Mouse (Mus musculus) embryo, embryonic 11 days (tissue): Measurements from ENCODE around the gene Auts2.

Experiments used
- DNase-seq: peaks from one replicate; pipeline ENCODE4 v3.0.0-alpha.2; 2015

The Auts2 gene

GRCm38 (mm10) chr5:132161338-132162205 is 381.6 kb downstream of the Auts2 start:
- peak; percentile 56 for DNase-seq

DNA sequence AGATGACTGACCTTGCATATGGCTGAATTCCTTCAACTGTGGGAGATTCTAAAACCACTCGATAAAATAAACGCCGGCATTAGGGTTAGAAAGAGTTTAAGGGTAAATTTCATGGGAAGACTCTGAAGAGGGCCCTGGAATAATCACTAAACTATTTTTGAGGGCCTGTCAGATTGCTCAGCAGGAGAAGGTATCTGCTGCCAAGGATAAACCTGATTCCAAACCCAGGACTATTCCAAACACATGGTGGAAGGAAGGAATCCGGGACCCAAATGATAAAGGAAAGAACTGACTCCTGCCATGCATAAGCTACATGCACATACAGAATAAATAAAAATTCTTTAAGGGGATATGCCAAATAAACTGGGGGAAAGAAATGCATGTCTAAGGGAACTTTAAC is 399.0 kb downstream of the Auts2 start:
- DNase-seq: no peak

DNA sequence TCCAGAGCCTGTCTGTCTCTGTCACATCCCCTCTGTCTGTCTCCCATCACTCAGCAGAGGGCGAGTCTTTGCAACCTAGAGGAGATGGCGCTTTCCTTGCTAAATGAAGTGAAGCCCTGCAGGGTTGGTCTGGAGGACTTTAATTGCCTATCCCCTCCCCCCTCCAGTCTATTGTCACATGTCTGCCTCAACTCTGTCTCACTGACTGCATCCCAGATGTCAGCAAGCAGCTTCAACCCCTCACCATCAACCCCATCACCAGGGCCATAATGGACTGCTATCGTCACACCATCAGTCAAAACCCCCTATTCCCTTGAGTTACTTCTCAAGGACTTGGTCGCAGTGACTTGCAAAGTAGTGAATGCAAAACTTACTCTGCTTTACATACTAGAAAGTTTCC is 402.3 kb downstream of the Auts2 start:
- peak; percentile 26 for DNase-seq

- no peak for DNase-seq
Observed at GRCm38 (mm10) chr5:132135941-132136663, 407.0 kb downstream of the Auts2 start.

DNA sequence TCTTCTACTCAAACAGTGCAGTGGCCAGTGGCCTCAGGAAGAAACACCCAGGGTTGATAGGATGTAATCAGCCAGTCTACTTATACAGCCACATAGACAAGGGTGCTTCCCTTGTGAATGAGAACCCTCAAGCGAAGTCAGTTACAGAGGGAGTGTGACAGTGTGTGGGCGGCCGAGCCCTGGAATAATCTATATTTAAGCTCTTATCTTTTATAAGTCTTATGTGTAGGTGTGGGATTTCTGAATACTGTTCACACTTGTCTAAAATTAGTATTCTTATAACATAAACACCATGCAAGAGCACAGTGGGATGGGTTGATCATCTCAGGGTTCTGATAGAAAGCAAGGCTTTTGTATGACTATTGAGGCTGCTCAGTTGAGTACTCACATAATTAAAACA is 411.2 kb downstream of the Auts2 start:
- DNase-seq: no peak

GRCm38 (mm10) chr5:132130577-132130976 is 412.6 kb downstream of the Auts2 start:
- no peak for DNase-seq

DNA sequence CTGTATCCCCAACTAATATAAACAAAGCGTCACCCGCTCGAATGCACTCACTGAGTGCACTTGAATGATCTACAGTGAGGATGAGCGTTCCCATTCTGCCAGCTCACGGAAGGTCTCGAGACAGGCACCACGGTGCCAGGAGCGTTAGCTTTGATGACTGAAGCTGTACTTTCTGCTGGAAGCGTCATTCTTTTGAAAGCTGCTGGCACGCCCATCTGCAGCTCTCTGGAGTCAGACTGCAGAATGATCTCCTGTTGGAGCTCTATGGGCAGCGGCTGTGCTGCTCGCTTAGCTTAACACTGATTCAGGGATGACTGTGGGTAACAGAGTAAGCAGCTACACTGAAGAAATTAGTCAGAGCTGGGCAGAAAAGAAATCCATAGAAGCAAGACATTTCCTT is 416.5 kb downstream of the Auts2 start:
- DNase-seq: no peak

DNA sequence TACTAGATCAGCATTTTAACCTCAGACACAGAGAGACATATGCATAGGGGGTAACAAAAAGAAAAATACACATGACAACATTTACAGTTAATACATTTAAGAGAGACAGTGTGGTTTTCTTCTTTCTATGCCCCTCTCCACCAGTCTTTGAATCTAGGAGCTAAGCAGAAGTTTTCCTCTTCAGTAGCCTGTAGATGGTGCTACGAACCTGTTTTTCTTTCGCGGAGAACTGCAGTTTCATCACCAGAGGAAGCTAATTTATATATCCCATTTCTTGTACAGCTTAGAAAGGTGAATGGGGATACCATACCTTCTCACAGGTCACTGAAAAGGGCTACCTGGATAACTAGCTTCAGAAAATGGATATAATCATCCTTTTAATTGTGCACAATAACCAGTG is 427.5 kb downstream of the Auts2 start:
- DNase-seq: peak; percentile 41

GRCm38 (mm10) chr5:132114561-132115301 is 428.4 kb downstream of the Auts2 start:
- no peak for DNase-seq

DNA sequence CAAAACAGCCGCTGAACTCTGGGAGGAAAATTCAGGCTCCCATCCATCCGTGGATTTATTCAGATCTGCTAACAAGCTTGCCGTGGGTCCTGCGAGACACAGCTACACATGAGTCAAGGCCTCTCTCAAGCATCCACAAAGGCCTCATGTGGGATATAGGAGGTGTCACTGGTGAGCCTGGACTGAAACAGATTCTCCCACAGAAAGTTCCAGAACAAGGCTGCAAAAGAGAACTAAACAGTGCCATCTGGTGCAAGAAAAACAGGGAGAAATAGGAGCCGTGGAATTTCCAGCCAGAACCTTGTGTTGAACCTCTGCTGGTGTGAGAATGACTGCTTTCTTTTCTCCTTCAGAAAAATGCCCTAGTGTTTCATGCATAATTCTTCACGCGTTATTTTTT is 429.7 kb downstream of the Auts2 start:
- DNase-seq: peak; percentile 46

GRCm38 (mm10) chr5:132112666-132113065 is 430.5 kb downstream of the Auts2 start:
- DNase-seq: no peak

DNA sequence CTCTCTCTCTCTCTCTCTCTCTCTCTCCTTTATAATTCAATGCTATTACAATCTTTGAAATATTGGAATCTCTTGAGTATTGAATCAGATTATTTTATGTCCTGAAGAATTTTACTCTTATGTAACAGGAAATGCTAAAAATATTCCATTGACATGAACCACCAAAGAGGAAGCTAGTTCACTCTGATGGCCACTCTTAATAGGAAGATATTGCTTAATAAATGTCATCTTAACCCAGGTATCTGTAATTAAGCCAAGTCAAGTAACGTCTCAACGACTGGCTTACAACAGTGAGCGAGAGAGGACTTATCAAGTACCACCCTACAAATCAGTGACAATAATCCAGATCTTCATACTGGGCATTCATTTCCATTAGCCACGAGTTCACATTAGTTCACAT is 440.7 kb downstream of the Auts2 start:
- DNase-seq: no peak

- DNase-seq: peak; percentile 23
Observed at GRCm38 (mm10) chr5:132098461-132098860, 444.7 kb downstream of the Auts2 start.

- no peak for DNase-seq
Observed at GRCm38 (mm10) chr5:132092721-132093120, 450.4 kb downstream of the Auts2 start.

DNA sequence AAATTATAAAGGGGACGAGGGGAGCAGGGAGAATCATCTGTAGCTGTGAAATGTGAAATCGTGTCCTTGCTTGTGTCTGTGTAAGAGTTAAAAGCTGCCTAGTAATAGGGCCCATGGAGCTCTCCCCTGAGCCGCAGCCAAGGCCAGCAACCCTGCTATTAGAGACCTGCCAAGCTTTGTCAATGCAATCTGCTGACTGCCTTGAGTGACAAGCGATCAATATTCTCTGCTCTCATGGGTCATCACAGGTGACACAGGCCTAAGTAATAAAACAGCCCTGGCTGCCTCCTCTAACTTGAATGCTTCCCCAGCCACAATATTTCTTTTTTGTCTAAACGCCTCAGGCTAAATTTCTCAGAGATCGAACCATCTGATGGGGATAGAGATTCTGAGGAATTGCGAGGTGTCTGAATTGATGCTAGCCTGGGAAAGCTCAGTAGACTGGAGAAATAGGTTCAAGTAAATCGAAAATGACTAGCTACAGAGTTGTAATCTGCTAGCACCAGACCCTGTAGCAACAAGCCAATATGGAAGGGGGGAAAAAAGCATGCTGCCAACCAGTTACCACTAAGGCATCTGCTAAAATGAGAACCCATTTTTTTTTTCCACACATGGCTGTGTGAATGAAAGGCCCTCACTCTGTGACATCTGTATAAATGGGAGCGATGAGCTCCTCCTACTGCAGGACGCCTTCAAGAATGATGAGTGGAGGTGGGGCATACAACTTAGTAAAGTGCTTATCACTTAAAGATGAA is 453.5 kb downstream of the Auts2 start:
- no peak for DNase-seq

GRCm38 (mm10) chr5:132088585-132088984 is 454.6 kb downstream of the Auts2 start:
- DNase-seq: no peak

- peak; percentile 69 for DNase-seq
Observed at GRCm38 (mm10) chr5:132083753-132084326, 459.3 kb downstream of the Auts2 start.

- no peak for DNase-seq
Observed at GRCm38 (mm10) chr5:132075942-132076341, 467.2 kb downstream of the Auts2 start.

- peak; percentile 80 for DNase-seq
Observed at GRCm38 (mm10) chr5:132074724-132075374, 468.3 kb downstream of the Auts2 start.

DNA sequence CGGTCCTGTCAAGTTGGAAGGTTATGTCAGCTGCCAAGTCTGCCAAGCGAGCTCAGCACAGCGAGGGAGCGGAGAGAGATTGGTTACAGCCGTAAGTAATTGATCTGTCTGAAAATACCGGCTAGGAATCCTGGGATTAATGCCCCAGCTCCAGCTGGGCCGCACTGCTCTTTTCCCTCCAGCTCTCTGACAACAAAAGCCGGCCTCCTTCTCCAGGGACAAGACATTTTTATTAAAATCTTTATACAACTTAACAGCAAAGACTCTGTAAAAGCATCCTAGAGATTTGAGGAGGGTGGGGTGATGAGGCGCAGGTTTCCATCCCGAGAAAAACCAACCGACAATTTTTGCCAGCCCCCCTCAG is 468.8 kb downstream of the Auts2 start:
- peak; percentile 84 for DNase-seq

DNA sequence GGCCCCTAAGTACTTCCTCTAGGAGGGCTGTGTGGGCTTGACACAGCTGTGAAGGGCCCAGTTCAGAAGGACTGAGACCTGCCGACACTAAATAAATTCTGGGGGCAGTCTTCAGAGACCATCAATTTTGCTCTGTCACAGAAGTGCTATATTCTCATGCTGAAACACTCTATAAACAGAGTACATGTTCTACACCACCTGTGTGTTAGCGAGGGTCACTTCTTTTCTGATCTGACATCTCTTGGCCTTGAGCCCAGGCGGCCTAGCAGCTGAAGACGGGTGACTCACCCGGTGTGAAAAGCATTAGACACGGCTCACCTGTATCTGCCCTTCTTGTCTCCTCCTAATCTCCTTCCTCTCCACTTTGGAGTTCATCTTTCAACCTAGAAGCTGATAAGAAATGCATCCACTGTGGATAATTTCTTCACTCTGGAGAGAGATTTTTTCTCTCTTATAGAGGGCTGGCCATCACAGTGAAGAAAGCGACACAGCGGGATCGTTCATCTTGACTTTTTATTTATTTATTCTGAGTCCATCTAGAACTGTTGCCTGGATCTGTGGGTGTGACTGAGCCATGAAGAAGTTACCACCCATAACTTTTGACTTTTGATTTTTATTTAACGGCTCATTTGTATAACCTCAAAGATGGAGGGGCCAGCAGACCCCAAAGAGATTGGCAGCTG is 469.3 kb downstream of the Auts2 start:
- DNase-seq: peak; percentile 46
